Mouse (Mus musculus): ENCODE measurements at regions not wholly inside any gene's neighbourhood (a gene's known extent, or its start where the extent isn't known, plus 50 kb on each side); places are given as distances from the start of the nearest gene placed in this dataset.
"Not testable (repeated sequence)": the region's sequence is repeated elsewhere in the genome, so short reads cannot be mapped to it uniquely, and the experiment has no call there.

DNA sequence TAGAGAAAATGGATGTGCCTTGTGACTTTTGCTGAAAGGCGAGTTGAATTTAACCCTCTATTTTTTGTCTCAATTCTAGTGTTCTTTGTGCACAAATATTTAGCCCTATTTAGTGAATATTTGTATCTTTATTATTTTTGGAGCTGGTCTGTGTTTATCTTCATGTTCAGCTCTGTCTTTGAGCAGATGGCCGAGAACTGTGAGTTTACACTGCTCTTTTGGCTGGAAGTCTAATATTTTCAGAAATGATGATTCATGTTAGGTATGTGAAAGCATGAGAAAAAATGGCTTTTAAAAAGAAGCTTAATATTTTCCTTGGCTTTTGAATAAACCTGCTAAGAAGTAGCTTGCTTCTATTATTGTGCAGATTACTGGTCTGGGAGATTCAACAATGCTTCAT lies 505.4 kb downstream of the Sema5a start:
- DNase-seq: no peak

DNA sequence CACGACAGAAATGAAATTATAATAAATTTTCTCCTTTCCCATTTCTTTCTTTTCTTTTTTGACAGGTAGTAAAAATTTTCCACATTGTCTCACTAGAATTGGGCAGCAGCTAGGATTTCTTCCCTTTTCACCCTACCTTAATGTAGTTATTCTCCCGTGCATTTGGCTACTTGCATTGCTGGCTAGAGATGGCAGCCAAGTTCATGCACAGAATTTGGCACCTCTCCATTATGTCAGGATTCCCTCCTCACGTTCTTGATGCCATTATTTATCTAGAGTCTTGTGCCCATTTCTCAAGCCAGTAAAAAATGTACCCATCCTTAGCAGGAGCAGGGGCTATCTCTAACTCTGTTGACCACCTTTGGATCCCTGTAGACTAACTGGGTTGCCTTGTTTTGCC lies 507.4 kb downstream of the Sema5a start:
- no peak for DNase-seq

DNA sequence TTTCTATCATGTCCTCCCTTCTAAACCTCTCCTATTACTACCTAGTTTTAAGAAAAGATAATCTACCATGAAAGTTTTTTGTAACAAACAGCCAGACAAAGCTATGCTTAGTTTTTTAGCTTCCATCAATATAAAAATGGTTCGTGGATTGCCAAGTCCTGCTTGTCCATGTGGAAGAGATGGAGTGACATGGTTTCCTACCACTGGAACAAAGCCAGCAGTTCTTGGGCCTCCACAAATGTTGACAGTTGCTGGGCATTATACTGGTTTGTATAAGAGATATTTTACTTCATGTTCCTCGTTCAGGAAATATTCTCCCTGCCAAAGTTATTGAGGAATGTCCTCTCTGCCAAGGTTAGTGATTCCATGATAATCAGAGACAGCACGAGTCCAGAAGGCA lies 515.5 kb downstream of the Sema5a start:
- DNase-seq: no peak

DNA sequence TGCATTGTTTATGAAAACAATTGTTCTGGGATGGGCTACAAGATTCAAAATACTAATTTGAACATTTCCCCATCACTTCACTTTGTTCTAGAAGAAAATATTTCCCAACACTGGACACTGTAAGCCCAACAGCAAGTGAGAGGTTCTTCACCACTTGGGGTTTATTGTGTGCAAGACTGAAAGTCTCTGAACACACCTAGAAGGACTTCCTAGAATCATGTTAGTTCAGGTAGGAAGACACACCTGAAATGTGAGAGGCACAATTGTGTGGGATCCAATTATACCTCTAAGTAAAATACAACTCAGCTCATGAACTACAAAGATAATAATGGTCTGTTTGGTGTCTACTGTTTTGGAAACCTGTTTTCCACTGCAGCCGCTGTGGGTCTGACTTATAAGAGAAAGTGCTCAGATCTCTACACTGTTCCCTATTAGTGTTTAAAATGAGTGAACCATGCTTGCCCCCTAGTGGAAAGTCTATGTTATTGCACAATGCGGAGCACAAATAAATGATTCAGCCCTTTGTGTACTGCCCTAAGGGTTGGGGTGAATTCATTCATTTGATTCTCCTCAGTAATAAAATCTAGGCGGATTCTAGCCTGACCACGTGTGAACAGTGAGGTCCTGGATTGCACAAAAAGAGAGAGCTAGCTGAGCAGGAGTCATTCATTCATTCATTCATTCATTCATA lies 521.5 kb downstream of the Sema5a start:
- DNase-seq: no peak

DNA sequence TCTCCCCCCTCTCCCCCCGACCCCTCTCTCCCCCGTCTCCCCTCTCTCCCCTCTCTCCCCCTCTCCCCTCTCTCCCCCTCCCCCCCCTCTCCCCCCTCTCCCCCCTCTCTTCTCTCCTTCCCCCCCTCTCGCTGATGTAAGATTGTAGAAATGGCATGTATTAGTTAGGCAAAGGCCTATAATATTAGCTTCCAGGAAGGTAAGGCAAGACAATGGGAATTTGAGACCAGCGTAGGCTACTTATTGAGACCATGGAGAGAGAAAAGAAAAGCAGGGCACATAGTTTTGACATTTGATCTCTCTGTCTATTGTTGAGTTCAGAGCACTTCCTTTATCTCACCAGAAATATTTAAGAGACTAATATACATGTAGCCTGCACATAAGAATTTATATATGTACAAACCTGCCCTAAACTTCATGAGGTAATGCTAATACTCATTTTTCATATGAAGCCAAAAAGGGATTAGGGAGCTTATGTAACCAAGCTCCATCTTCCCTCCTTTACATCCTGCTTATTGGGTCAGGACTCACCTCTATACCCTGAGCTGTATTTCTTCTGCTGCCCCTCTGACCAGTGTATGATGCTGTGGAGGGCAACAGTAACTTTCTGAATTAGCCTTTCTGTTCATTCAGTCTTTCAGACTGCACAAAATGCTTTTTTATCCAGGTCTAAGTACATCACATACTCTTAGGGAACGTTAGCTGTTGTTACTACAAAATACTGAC lies 522.3 kb downstream of the Sema5a start:
- DNase-seq: no peak

DNA sequence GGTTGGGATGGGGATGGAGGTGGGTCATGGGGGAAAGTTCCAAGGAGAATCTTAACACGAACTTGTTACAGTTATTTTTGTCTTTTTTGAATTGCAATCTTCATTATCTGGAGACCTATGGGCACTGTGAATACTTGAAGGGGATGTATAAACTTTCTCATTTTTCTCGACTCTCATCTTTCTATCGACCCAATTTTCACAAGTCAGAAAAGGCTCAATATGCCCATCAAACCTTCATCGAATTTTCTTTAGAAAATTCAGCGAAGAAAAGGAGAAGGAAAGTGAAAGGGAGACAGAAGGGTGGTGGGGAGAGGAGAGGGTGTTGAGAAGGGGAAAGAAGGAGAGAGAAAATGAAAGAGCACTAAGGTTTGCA lies 533.6 kb downstream of the Sema5a start:
- not testable (repeated sequence) for DNase-seq

DNA sequence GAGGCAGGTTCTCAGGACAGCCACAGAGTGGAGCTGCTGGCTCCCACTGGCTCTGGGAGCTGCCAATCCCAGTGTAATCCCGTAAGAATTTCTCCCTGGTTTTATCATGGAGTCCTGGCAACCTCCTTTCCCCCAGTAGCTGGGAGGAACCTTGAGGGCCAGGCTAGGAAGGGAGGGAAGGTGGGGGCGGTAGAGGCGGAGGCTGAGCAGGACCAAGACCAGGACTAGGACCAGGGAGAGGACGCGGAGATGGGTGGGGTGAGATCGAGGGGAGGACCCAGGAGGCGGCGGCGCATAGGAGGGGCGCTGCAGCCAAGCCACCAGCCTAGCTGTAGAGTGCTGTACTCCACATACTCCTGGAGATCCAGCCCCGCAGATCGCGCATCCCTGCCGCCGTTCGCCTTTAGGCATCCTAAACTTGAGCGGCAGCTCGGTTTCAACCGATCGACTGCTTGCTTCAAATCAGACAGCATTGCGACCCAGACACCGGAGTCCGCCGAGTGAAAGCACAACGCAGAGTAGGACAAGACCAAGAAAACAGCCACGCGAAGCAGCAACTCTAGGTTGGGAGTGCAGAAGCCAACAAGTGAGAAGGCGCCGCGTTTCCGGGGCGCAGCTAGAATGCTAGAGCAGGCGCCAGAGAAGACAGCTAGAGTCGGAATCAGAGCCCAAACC lies 534.1 kb downstream of the Sema5a start:
- DNase-seq: peak; percentile 76

DNA sequence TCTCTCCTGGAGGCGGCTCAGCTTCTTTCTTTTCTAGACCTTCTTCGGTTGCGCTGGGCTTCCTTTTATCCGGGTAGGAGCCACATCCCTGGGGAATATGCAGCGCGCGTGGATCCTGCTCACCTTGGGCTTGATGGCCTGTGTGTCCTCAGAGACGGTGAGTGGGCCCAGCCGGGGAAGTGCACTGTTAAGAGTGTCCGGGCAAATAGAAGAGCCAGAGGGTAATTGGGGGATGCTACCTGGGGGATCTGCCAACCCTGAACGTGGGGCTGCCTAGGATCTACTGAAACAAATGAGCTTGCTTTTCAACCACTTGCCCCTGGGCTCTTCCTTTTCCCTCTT lies 534.6 kb downstream of the Sema5a start:
- DNase-seq: not testable (repeated sequence)

DNA sequence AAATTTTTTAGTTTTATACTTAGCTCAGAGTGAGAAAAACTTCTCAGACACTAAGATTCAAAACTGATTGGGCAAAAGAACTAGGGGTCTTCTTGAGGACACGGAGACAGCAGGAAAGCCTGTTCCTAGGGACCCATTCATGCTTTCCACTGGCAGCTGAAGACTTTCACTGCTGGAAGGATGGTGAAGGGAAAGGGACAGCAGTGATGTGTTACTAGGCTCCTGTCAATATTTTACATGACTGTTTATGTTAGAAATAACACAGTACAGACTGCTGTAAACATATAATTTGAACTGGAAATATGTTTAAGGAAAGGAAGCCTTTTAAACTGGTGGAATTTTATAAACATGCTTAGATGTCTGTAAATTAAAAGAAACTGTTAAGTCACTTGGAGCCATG lies 537.0 kb downstream of the Sema5a start:
- DNase-seq: not testable (repeated sequence)

DNA sequence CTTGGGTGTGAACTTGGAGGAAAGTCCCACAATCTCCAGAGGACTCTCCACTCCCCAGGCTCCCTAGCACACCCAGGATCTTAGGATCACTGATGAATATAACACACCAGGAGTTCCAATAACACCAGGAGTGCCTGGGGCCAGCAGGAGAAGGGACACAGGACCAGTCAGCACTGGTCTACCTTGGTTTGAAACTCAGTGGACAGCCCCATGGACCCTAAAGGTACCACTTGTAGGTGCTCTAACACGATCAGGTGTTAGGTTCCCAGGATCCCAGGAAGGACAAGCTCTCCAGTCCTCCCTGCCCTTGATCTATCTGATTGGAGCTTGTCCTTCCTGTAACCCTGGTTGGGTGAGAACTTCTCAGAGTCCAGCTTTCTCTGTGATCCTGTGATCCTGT lies 554.6 kb downstream of the Sema5a start:
- no peak for DNase-seq

DNA sequence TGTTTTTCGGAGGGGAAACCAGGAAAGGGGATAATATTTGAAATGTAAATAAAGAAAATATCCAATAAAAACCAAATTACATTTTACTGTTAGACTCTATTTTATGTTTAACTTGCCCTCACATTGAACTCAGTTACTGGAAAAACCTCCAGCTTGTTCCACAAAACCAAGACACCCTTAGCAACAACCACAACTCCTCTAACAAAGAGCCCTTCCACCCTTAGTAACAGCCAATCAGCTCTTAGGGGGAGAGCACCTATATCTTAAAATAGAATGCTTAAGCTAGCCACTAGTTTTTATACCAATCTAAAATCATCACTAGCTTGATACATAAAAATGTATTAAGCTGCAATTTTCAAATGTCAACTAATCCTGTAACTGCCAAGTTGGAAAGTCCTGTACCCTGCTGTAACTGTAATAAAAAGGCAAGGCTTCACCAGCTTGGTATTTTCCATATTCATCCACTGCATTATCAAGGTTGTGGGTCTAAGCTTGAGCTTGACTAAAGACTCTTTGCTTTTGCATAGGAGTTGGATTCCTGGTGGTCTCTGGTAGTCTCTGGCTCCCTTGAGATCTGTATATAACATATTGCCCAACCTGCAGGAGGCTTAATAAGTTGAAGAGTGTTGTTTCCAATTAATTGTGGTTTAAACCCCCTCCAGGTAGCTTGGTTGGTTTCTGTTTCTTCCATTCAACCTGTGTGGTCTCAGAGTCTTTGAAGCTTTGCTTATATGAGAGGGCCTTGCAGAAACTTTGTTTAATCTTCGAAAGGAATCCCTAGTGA lies 566.4 kb downstream of the Sema5a start:
- no peak for DNase-seq

DNA sequence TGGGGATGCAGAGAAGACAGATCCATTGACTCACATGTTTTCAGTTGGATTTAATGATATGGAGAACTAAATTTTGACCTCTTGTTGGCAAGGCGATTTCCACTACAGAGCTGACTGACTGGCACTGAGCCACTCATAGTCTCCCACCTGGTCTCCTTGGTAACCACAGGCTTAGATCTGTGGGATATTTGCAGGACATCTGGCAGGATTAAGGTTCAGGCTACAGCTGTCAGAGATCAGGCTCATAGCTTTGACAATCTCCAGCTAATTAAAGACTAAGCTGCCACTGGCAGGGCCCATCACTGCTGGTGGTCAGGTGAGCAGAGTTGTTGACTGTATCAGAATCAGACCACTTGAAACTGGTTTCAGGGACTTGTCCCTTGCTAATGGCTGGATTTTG lies 595.4 kb downstream of the Sema5a start:
- no peak for DNase-seq

Data from adrenal gland, adult 8-10 months (tissue).